In genomic region chr4:58553631-58554358, GRCm38 (mm10) we compare ENCODE assay signal across 7 mouse cellular contexts. TPM values are rescaled to one million over a fixed set of nuclear protein-coding genes. Genes with fewer than 3 reads are reported as not detected.
DNase-seq lines count a peak whose midpoint lies in the region; ATAC-seq and TF ChIP-seq lines count a peak whose summit lies in the region.

Lpar1 (minus strand) TSS chr4:58553898.

- H3K4me1 ChIP-seq in heart, adult 2 months (ENCODE audit: control insufficient read depth, insufficient read depth, low read length), result no peaks in the 10 kb centered on the region

- DNase-seq in right cerebral cortex, postnatal 4 days, result peak; percentile 10
- DNase-seq in right cerebral cortex, postnatal 36 days (ENCODE audit: low spot score in 2 of 2), result no peak
- peak; percentile 74 for DNase-seq in embryo, embryonic 10 days (ENCODE audit: low spot score)
- DNase-seq in heart, adult 2 months, result no peak
- no peak for DNase-seq in left cerebral cortex, postnatal 14 days (ENCODE audit: low spot score in 2 of 2)
- peak; percentile 67 for DNase-seq in neural tube, embryonic 10.5 days (ENCODE audit: extremely low spot score, low spot score)

- no peak for TF ChIP-seq EP300 in heart, adult 2 months (IDR thresholded peaks at IDR 0.05; ENCODE audit: insufficient read depth, low read depth, low read length)

- peaks cover 4% of the 10 kb centered on the region; the same call in 1 of the 2 replicates for H3K27me3 ChIP-seq in heart, adult 2 months (ENCODE audit: control insufficient read depth, insufficient read depth, low read length)

- 18% methylated on average over 19 of the region's 19 CpGs for WGBS in heart, adult 2 months

- no peaks in the 10 kb centered on the region for H3K79me2 ChIP-seq in heart, adult 2 months (replicated peaks; ENCODE audit: control insufficient read depth, insufficient read depth, low read length)

- no peak for TF ChIP-seq CTCF in heart, adult 2 months (IDR thresholded peaks at IDR 0.05)

- peak within 1 kb of the TSS; percentile 74 for H3K27ac ChIP-seq in heart, adult 2 months

- intact Hi-C loops in heart, adult 2 months (cut with DNase I), result loop anchor here (5.0 to 10.0 kb wide), 3 partner anchors 111 to 194 kb away; no protein-coding TSS in a partner anchor
- intact Hi-C loops in left cerebral cortex, postnatal 14 days (cut with DNase I), result loop anchor here (5.0 to 10.0 kb wide), 2 partner anchors 194 to 289 kb away; no protein-coding TSS in a partner anchor

- H3K9ac ChIP-seq in heart, adult 2 months (ENCODE audit: low read depth, low read length), result peak within 1 kb of the TSS; percentile 78

- TF ChIP-seq POLR2A in heart, adult 2 months (IDR thresholded peaks at IDR 0.05; ENCODE audit: insufficient read depth, low read depth, low read length), result no peak

- H3K36me3 ChIP-seq in heart, adult 2 months (ENCODE audit: control insufficient read depth, insufficient read depth, low read length), result no peaks in the 10 kb centered on the region

- peak within 1 kb of the TSS; percentile 61 for H3K4me3 ChIP-seq in heart, adult 2 months

- no peak for ATAC-seq in megakaryocyte progenitor cell, adult 5-6 weeks (replicated peaks; ENCODE audit: poor library complexity)

RNA-seq across cellular contexts. Expression of gene Lpar1, which starts in this region (rescaled TPM):
- 10 to 100 TPM in 1 of 2 experiments, 1 to 10 TPM in 1; 8.0 to 10.7 TPM for total RNA-seq in heart, adult 2 months (2021)
- polyA plus RNA-seq in heart, adult 2 months (2012; rRNA removed), result 15.8 and 21.1 TPM in 2 replicates
- total RNA-seq in left cerebral cortex, postnatal 14 days (2021), result 10 to 100 TPM; 15.5 to 16.5 TPM
- total RNA-seq in megakaryocyte progenitor cell, adult 5-6 weeks (2015), result 0.27 TPM in 1 of 2 replicates, not detected in the other
- 0.29 TPM in 1 of 2 replicates, not detected in the other for total RNA-seq in megakaryocyte progenitor cell, adult 5-6 weeks (2017)

Comparison
In these comparisons a context has a peak if more than half of its experiments do, and no peak if none do; other contexts are left out.
1. RNA of gene Lpar1 (total RNA-seq): 15.5 to 16.5 TPM in left cerebral cortex, postnatal 14 days and 8.0 to 10.7 TPM in heart, adult 2 months; 0.27 to 0.29 TPM in megakaryocyte progenitor cell, adult 5-6 weeks; every median in the first group is over 4 times any median in the second.
2. DNase-seq: peak in right cerebral cortex, postnatal 4 days (single experiment), embryo, embryonic 10 days (single experiment) and neural tube, embryonic 10.5 days (single experiment); none in right cerebral cortex, postnatal 36 days (0 of 2), heart, adult 2 months (0 of 2) and left cerebral cortex, postnatal 14 days (0 of 2).